Mouse (Mus musculus) colon, adult 2 months (tissue): ENCODE data around the gene Adi1. TPM values are rescaled to one million over a fixed set of nuclear protein-coding genes. Genes with fewer than 3 reads are reported as not detected.

Source experiments
- polyA plus RNA-seq: library from polyadenylated mRNA; depleted of rRNA; stranded (reverse); fragments of >200 nt; gene quantifications from 2 replicates; pipeline ENCODE4 v1.2.3, GENCODE M21; 2012; rRNA removed

The Adi1 gene
- polyA plus RNA-seq, result 7.2 and 7.7 TPM in 2 replicates

DNA sequence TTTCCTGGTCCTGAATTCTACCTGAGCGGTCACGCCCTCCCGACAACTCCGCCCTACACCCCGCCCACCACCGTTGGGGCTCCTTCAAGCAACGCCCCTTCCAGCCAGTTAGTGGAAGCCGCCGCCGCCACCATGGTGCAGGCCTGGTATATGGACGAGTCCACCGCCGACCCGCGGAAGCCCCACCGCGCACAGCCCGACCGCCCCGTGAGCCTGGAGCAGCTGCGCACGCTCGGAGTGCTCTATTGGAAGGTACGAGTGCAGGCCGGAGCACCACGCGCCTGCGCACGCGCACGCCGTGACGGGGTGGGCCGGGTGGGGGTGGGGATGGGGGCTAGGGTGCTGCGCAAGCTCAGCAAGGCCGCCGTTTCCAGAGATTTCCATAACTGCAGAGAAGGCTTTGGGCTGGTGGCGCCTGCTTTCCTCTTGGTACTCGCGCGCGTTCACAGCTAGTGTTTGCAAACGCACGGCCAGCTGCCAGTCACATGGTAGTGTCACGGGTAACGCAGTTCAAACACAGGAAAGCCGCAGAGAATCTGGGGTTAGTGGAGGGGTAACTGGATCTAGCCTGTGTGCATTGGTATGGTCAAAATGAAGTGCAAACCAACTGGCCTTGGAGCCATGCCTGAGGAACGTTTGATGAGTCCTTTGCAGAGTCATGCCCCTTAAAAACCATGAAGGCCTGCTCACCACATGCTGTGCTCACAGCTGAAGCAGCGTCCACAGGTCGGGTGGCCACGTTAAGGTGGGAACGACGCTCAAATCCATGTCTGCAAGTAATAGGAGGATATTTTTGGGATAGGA lies at the start of gene Adi1:
TSS of gene Adi1 (plus strand) at position 111 of the 804 bp plus-strand sequence.

DNA sequence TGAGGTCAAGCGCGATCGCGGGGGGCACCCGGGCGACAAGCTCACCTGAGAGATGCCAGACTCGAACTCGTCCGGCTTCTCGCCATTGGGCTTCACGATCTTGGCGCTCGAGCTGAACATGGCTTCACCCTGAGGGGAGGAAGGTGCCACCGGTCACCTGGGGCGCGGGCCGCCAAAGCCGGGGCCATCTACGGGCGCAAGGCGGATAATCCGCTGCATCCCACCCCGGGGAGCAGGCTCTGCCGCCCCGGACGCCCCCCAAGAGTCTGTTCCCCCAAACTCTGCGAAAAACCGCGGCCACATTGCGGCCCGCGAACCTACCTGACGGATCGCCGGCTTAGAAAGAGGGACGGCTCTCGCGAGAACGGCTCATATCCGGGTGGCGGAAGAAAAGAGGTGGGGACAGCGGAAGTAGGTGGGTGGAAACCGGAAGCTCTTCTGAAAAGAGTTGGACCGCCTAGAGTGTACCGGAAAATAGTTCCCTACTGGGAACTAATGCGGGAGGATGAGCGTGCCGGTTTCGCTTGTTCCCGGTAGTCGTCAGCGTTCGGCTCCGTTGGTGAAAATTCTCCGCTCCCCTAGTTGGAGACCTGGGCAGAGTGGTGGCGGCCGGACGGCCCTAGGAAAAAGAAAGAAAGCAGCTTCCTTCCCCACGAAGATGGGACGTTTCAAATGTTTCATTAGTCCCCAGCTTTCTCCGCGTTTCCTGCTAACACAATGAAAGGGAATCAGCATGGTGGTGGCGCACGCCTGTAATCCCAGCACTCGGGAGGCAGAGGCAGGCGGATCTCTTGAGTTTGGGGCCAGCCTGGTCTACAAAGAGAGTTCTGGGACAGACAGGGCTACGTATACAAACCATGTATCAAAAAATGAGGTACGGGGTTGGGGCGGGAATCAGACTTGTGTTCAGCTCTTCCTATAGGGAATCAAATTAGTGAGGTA lies 39.2 kb upstream of the Adi1 start, which contains the start of gene Rps7:
TSS of gene Rps7 (minus strand) at position 419 of the 942 bp plus-strand sequence.

DNA sequence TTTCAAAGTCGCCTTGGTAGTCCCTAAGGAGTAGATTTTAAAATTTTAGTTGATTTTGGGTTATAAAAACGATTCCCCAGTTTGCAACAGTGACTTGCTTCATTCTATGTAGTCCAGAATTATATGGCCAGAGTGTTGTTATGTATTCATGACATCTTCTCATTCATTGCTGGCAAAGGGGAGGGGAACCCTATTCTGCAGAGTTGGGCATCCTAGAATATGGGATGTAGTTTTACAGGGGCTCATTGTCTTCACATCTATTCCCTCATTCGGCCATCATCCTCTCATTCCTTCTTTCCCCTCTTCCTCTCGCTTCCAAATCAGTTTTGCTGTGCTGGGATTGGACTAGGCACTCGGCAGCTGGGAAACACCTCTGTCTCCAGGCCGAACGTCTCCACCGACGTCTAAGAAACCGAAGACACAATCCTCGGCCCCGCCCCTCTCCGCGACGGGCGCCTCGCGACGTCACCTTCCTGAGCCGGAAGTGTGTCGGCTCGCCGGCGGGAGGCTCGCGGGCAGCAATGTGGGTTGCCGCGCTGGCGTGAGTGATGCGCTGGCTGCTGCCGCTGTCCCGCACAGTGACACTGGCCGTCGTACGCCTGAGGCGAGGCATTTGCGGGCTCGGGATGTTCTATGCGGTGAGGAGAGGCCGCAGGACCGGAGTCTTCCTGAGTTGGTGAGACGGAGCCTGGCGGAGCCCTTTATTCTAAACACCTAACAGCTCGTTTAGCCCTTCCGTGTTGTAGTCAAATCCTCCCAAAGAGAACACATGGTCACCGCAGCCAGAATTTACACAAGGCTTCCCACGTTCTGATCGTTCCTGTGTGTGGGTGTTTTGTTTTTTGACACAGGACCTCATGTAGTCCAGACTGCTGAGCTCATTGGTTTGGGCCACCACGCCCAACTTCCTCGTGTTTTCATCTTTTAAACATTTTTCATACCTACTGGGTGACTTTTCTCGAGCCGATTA lies 25.6 kb upstream of the Adi1 start, which contains the start of gene Rnaseh1:
TSS of gene Rnaseh1 (plus strand) at position 462 of the 970 bp plus-strand sequence.

Other genes starting within 250 kb of the Adi1 start
- gene Dcdc2c, start 122.8 kb upstream of the Adi1 start, polyA plus RNA-seq, result not detected in 2 replicates
- not detected in 2 replicates for gene Allc, start 92.7 kb upstream of the Adi1 start, polyA plus RNA-seq
- gene Colec11, start 51.9 kb upstream of the Adi1 start, polyA plus RNA-seq, result 0.13 and 0.29 TPM in 2 replicates
- 189 and 308 TPM in 2 replicates for gene Rps7, start 39.3 kb upstream of the Adi1 start, polyA plus RNA-seq
- gene Rnaseh1, start 25.6 kb upstream of the Adi1 start, polyA plus RNA-seq, result 8.4 and 9.7 TPM in 2 replicates
- 16.5 and 20.5 TPM in 2 replicates for gene Trappc12, start 75.2 kb downstream of the Adi1 start, polyA plus RNA-seq
- 33.0 and 38.6 TPM in 2 replicates for gene Eipr1, start 76.6 kb downstream of the Adi1 start, polyA plus RNA-seq